ENCODE assay signal across 22 mouse cellular contexts in the genomic region with DNA sequence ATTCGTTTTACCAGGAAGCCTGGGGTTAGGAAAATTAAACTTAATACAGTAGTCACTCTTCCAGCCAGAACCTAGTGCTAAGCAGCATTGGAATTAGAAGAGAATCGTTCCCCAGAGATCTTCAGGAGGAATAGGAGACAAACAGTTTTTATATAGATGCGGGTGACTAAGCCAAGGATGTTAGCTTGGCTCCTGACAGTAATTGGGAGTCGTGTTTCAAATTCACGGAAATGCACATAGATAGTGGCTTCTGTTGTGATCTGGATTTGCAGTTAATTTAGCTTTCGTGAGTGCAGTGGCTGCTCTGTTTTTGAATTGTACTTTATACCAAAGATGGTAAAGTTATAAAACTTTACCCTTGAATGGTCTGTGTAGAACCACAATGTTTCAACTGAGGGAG.
DNase-seq lines count a peak whose midpoint lies in the region; ATAC-seq and TF ChIP-seq lines count a peak whose summit lies in the region.
"Had no signal": no experiment of that assay in that cellular context is flagged by ENCODE, and none has a peak within 500 bp of the region (broad histone marks: within the 10 kb centered on the region; RNA-seq: fewer than 3 reads in every experiment).

No protein-coding gene starts in this region.

- H3K27ac ChIP-seq in heart, adult 2 months, result peak overlapping the region; percentile 67
- H3K27ac ChIP-seq in kidney, postnatal 0 days, result no peak overlapping the region
- H3K27ac ChIP-seq in cortical plate, adult 2 months (ENCODE audit: insufficient read depth, low read length), result peak overlapping the region; percentile 68; the same call in 1 of the 2 replicates
- H3K27ac ChIP-seq in midbrain, embryonic 14.5 days (replicated peaks; ENCODE audit: low read depth, low read length), result no peak overlapping the region
- H3K27ac ChIP-seq: embryonic facial prominence, embryonic 13.5 days; forebrain, embryonic 12.5 days; hindbrain, embryonic 10.5 days; hindbrain, embryonic 14.5 days; intestine, embryonic 15.5 days had no signal

- no peak overlapping the region for H3K4me2 ChIP-seq in kidney, postnatal 0 days (ENCODE audit: low read length)
- no peak overlapping the region for H3K4me2 ChIP-seq in midbrain, embryonic 14.5 days (ENCODE audit: low read length)
- H3K4me2 ChIP-seq: embryonic facial prominence, embryonic 13.5 days; forebrain, embryonic 12.5 days; hindbrain, embryonic 14.5 days; intestine, embryonic 15.5 days had no signal

- no peaks in the 10 kb centered on the region for H3K27me3 ChIP-seq in heart, adult 2 months (ENCODE audit: control insufficient read depth, insufficient read depth, low read length)
- H3K27me3 ChIP-seq in kidney, postnatal 0 days (ENCODE audit: insufficient read depth, low read length), result no peaks in the 10 kb centered on the region
- no peaks in the 10 kb centered on the region for H3K27me3 ChIP-seq in midbrain, embryonic 14.5 days (ENCODE audit: control insufficient read depth, insufficient read depth, low read length)
- H3K27me3 ChIP-seq: embryonic facial prominence, embryonic 13.5 days; forebrain, embryonic 12.5 days; intestine, embryonic 15.5 days had no signal

- H3K4me1 ChIP-seq in heart, adult 2 months (ENCODE audit: control insufficient read depth, insufficient read depth, low read length), result peaks cover 25% of the 10 kb centered on the region
- H3K4me1 ChIP-seq in kidney, postnatal 0 days (replicated peaks; ENCODE audit: insufficient read depth, low read length), result no peaks in the 10 kb centered on the region
- peaks cover 9% of the 10 kb centered on the region for H3K4me1 ChIP-seq in cortical plate, adult 2 months (ENCODE audit: control insufficient read depth, insufficient read depth, low read length)
- H3K4me1 ChIP-seq in midbrain, embryonic 14.5 days (ENCODE audit: control insufficient read depth, insufficient read depth, low read length), result no peaks in the 10 kb centered on the region
- H3K4me1 ChIP-seq: forebrain, embryonic 12.5 days; hindbrain, embryonic 10.5 days; intestine, embryonic 15.5 days had no signal

- peaks cover 23% of the 10 kb centered on the region for H3K36me3 ChIP-seq in heart, adult 2 months (ENCODE audit: control insufficient read depth, insufficient read depth, low read length)
- no peaks in the 10 kb centered on the region for H3K36me3 ChIP-seq in kidney, postnatal 0 days (ENCODE audit: insufficient read depth, low read length)
- no peaks in the 10 kb centered on the region for H3K36me3 ChIP-seq in midbrain, embryonic 14.5 days (ENCODE audit: control insufficient read depth, insufficient read depth, low read length)
- H3K36me3 ChIP-seq: embryonic facial prominence, embryonic 13.5 days; forebrain, embryonic 12.5 days; G1E; hindbrain, embryonic 10.5 days; intestine, embryonic 15.5 days had no signal

- no peak for ATAC-seq in kidney, postnatal 0 days (replicated peaks; ENCODE audit: low FRiP score, low read depth)
- no peak for ATAC-seq in midbrain, embryonic 14.5 days (ENCODE audit: low FRiP score, low TSS enrichment)
- ATAC-seq: CD4-positive, CD25-positive, alpha-beta regulatory T cell, adult 4 months; forebrain, embryonic 16.5 days; intestine, embryonic 15.5 days had no signal

- no peak for TF ChIP-seq CTCF in heart, adult 2 months (IDR thresholded peaks at IDR 0.05)
- TF ChIP-seq CTCF in kidney, postnatal 0 days (IDR thresholded peaks at IDR 0.05; ENCODE audit: low read depth), result no peak
- no peak for TF ChIP-seq CTCF in cortical plate, adult 2 months (IDR thresholded peaks at IDR 0.05; ENCODE audit: extremely low read depth, insufficient read depth, low read length)

- TF ChIP-seq POLR2A in heart, adult 2 months (IDR thresholded peaks at IDR 0.05; ENCODE audit: insufficient read depth, low read depth, low read length), result no peak
- no peak for TF ChIP-seq POLR2A in cortical plate, adult 2 months (IDR thresholded peaks at IDR 0.05; ENCODE audit: extremely low read depth, insufficient read depth, low read length)

- no peak for DNase-seq in heart, adult 2 months
- no peak for DNase-seq in heart, postnatal 10 days
- peak; percentile 14 for DNase-seq in kidney, postnatal 0 days (ENCODE audit: low spot score)
- no peak for DNase-seq in kidney, postnatal 36 days
- DNase-seq in brain, adult 2 months (ENCODE audit: low read depth, low spot score), result peak; percentile 74
- no peak for DNase-seq in midbrain, embryonic 14.5 days
- DNase-seq: adrenal gland, adult 8-10 months; adrenal gland, postnatal 36 days; B cell, adult 2 months; cerebellum, adult 11-12 months; cerebellum, adult 9-10 months; cerebellum, postnatal 25 days; kidney, adult 18-20 months had no signal

- TF ChIP-seq EP300 in heart, adult 2 months (IDR thresholded peaks at IDR 0.05; ENCODE audit: insufficient read depth, low read depth, low read length), result no peak

- H3K9ac ChIP-seq in heart, adult 2 months (ENCODE audit: low read depth, low read length), result no peak overlapping the region
- no peak overlapping the region for H3K9ac ChIP-seq in kidney, postnatal 0 days (ENCODE audit: low read depth, low read length)
- no peak overlapping the region for H3K9ac ChIP-seq in midbrain, embryonic 14.5 days (replicated peaks; ENCODE audit: low read length)
- H3K9ac ChIP-seq: embryonic facial prominence, embryonic 13.5 days; forebrain, embryonic 12.5 days; hindbrain, embryonic 14.5 days; intestine, embryonic 15.5 days had no signal

- H3K79me2 ChIP-seq in heart, adult 2 months (replicated peaks; ENCODE audit: control insufficient read depth, insufficient read depth, low read length), result 0 out of 2 replicates have a peak, but pooled peaks cover 2% of the 10 kb centered on the region

- intact Hi-C loops in heart, adult 2 months (cut with DNase I), result loop anchor here (5.0 kb wide), 2 partner anchors 37 to 68 kb away; no protein-coding TSS in a partner anchor
- intact Hi-C loops in heart, postnatal 10 days (cut with DNase I), result no loop called here

- 36% methylated on average over 6 of the region's 6 CpGs for WGBS in heart, adult 2 months
- 41% methylated on average over 6 of the region's 6 CpGs for WGBS in kidney, postnatal 0 days
- 86% methylated on average over 6 of the region's 6 CpGs for WGBS in midbrain, embryonic 14.5 days

- H3K9me3 ChIP-seq in kidney, postnatal 0 days (replicated peaks; ENCODE audit: low read length), result no peaks in the 10 kb centered on the region
- no peaks in the 10 kb centered on the region for H3K9me3 ChIP-seq in midbrain, embryonic 14.5 days (ENCODE audit: control insufficient read depth, low read length)
- H3K9me3 ChIP-seq: embryonic facial prominence, embryonic 13.5 days; forebrain, embryonic 12.5 days; G1E; hindbrain, embryonic 10.5 days; intestine, embryonic 15.5 days had no signal

- H3K4me3 ChIP-seq in heart, adult 2 months, result no peak overlapping the region
- H3K4me3 ChIP-seq in kidney, postnatal 0 days (replicated peaks; ENCODE audit: low read depth, low read length), result no peak overlapping the region
- H3K4me3 ChIP-seq in cortical plate, adult 2 months (ENCODE audit: insufficient read depth, low read length), result no peak overlapping the region
- no peak overlapping the region for H3K4me3 ChIP-seq in midbrain, embryonic 14.5 days (replicated peaks; ENCODE audit: low read depth, low read length)
- H3K4me3 ChIP-seq: embryonic facial prominence, embryonic 13.5 days; forebrain, embryonic 12.5 days; hindbrain, embryonic 10.5 days; intestine, embryonic 15.5 days had no signal

Comparison
In these comparisons a context has a peak if more than half of its experiments do, and no peak if none do; other contexts are left out.
1. DNase-seq: peak in kidney, postnatal 0 days (single experiment) and brain, adult 2 months (single experiment); none in heart, adult 2 months (0 of 2), heart, postnatal 10 days (0 of 2), kidney, postnatal 36 days (0 of 2) and midbrain, embryonic 14.5 days (single experiment).
2. H3K27ac ChIP-seq: peak in heart, adult 2 months (single experiment) and cortical plate, adult 2 months (single experiment); none in kidney, postnatal 0 days (single experiment) and midbrain, embryonic 14.5 days (single experiment).